Mouse (Mus musculus) erythroblast, embryonic 14.5 days (primary cell): ENCODE results near the gene P4ha2.

Source experiments
- GATA1 ChIP-seq: IDR thresholded peaks from 2 replicates; pipeline ENCODE4 v1.6.1; 2012; ENCODE audit warnings: low read length, inconsistent platforms, mixed read lengths
- TAL1 ChIP-seq: IDR thresholded peaks from 3 replicates; pipeline ENCODE4 v1.6.1; 2012; ENCODE audit warnings: low read length, inconsistent platforms, mixed read lengths

DNA sequence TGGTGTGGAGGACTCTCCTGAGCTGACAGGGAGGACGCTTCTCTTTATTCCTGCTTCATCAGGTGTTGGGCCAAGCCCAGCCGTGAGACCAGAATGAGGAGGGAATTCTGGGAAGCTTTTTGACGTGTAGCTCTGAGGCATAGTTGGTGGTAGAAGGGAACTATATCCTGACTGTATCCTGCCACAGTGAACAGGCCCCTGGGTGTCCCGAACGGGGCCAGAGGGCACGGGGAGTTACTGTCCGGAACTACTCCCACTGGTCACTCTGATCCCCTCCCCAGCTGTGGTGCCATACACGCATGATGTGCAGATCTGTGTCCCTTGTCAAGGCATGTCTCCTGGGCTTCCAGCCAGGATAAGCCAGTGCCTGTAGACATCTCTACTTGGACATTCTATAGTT lies 15.4 kb downstream of the P4ha2 start:
- TF ChIP-seq GATA1 = no peak
- TF ChIP-seq TAL1 = no peak
